Mouse (Mus musculus): ENCODE results near the gene Pcgf6. TPM values are rescaled to one million over a fixed set of nuclear protein-coding genes. Genes with fewer than 3 reads are reported as not detected.
A peak's percentile ranks its signal among the peaks of the same experiment; 100 is the strongest.

The Pcgf6 gene
- total and polyA plus RNA-seq, 2 experiments from 2014 or later: 20.9 to 33.3 TPM

DNA sequence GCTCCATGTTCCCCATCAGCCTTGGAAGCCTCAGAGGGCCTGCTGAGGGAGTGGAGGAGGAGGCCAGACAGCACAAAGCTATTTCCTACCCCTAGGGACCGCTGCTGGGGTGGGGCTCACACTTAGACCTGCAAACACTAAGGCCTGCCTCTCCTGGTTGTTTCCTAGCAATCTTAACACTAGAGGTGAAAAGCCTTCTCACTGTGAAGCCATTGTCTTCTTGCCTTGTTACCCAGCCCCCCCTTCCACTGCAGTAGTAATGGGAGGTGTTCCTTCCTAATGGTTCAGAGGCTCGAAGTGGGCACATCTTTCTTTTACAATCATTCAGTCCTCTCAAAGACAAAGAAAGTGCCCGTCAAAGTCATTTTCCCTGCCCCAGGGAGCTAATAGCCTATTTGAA is 32.9 kb downstream of the Pcgf6 start:
- peak overlapping the region; percentile 88 for H3K4me3 ChIP-seq (ENCODE audit: low read depth, low read length)
- ATAC-seq: no peak
- H3K9ac ChIP-seq: peak overlapping the region; percentile 96
- no peak for TF ChIP-seq CTCF (IDR thresholded peaks at IDR 0.05; ENCODE audit: low read depth)
- H3K36me3 ChIP-seq (ENCODE audit: insufficient read depth): peaks cover 18% of the 10 kb centered on the region
- DNase-seq: no peak
- peaks cover 4% of the 10 kb centered on the region; the same call in 1 of the 2 replicates for H3K4me1 ChIP-seq (ENCODE audit: insufficient read depth)
- WGBS: 1% methylated on average over 3 of the region's 3 CpGs
- H3K9me3 ChIP-seq (ENCODE audit: low read length): no peaks in the 10 kb centered on the region
- H3K27me3 ChIP-seq (ENCODE audit: insufficient read depth, low read length): no peaks in the 10 kb centered on the region
- peak overlapping the region; percentile 73 for H3K27ac ChIP-seq (ENCODE audit: low read depth, low read length)
- peak overlapping the region; percentile 66 for H3K4me2 ChIP-seq (ENCODE audit: low read depth)

DNA sequence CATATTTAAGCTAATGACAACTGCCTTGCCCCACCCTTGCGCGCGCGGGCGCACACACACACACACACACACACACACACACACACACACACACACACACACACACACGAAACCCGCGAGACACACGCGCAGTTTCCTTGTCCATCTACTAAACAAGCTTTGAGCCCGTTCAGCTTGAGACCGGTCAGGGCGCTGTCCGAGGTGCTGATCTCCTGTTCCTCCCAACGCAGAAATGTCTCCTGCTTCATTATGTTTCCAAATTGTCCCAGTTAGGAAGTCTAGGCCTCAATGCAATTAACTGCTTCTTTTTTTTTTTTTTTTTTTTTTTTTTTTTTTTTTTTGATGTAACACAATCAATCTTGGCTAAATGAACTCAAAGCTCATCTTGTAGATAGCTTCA is 34.2 kb downstream of the Pcgf6 start:
- peak overlapping the region; percentile 66 for H3K4me2 ChIP-seq (ENCODE audit: low read depth)
- H3K27ac ChIP-seq (ENCODE audit: low read depth, low read length): no peak overlapping the region
- H3K9me3 ChIP-seq (ENCODE audit: low read length): no peaks in the 10 kb centered on the region
- no peak for TF ChIP-seq CTCF (IDR thresholded peaks at IDR 0.05; ENCODE audit: low read depth)
- DNase-seq: peak; percentile 50
- peaks cover 4% of the 10 kb centered on the region; the same call in 1 of the 2 replicates for H3K4me1 ChIP-seq (ENCODE audit: insufficient read depth)
- peak overlapping the region; percentile 96; the same call in 1 of the 2 replicates for H3K9ac ChIP-seq
- peaks cover 5% of the 10 kb centered on the region for H3K36me3 ChIP-seq (ENCODE audit: insufficient read depth)
- H3K27me3 ChIP-seq (ENCODE audit: insufficient read depth, low read length): no peaks in the 10 kb centered on the region
- WGBS: under 1% methylated on average over 15 of the region's 15 CpGs
- H3K4me3 ChIP-seq (ENCODE audit: low read depth, low read length): peak overlapping the region; percentile 88
- ATAC-seq: no peak

DNA sequence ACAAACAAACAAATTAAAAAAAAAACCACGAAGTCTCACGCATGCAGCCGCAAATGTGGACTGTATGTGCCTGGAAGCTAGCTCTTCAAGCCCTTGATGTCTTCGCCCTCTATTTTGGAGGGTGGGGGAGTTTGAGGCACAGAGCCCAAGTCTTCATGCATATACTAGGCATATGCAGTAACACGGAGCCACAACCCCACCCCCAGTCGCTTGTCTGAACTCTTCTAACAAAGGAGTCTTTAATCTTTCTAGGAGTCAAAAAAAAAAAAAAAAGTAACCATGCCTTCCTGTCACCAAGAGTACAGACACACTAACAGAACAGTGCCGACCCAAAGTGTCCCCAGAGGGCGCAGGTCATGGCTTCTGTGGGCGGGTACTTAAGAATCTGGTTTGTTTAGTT is 34.7 kb downstream of the Pcgf6 start:
- H3K9me3 ChIP-seq (ENCODE audit: low read length): no peaks in the 10 kb centered on the region
- H3K4me3 ChIP-seq (ENCODE audit: low read depth, low read length): peak overlapping the region; percentile 88
- 2% methylated on average over 9 of the region's 9 CpGs for WGBS
- TF ChIP-seq CTCF (IDR thresholded peaks at IDR 0.05; ENCODE audit: low read depth): no peak
- H3K4me1 ChIP-seq (ENCODE audit: insufficient read depth): peaks cover 4% of the 10 kb centered on the region; the same call in 1 of the 2 replicates
- peak overlapping the region; percentile 96 for H3K9ac ChIP-seq
- ATAC-seq: no peak
- H3K4me2 ChIP-seq (ENCODE audit: low read depth): peak overlapping the region; percentile 66
- no peaks in the 10 kb centered on the region for H3K27me3 ChIP-seq (ENCODE audit: insufficient read depth, low read length)
- H3K36me3 ChIP-seq (ENCODE audit: insufficient read depth): 0 out of 2 replicates have a peak, but pooled peaks cover under 1% of the 10 kb centered on the region
- no peak for DNase-seq
- H3K27ac ChIP-seq (ENCODE audit: low read depth, low read length): peak overlapping the region; percentile 99; the same call in 1 of the 2 replicates

DNA sequence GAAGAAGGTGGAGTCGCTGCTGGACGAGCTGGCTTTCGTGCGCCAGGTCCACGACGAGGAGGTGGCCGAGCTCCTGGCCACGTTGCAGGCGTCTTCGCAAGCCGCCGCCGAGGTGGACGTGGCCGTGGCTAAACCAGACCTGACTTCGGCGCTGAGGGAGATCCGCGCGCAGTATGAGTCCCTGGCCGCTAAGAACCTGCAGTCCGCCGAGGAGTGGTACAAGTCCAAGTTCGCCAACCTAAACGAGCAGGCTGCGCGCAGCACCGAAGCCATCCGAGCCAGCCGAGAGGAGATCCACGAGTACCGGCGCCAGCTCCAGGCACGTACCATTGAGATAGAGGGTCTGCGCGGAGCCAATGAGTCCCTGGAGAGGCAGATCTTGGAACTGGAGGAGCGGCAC is 35.3 kb downstream of the Pcgf6 start:
- WGBS: 1% methylated on average over 37 of the region's 37 CpGs
- Histone ChIP-seq H3K9ac (peak overlapping the region; percentile 96), H3K4me2 (ENCODE audit: low read depth) (peak overlapping the region; percentile 66), H3K4me3 (ENCODE audit: low read depth, low read length) (peak overlapping the region; percentile 88), H3K9me3 (ENCODE audit: low read length) (no peaks in the 10 kb centered on the region), H3K4me1 (ENCODE audit: insufficient read depth) (peaks cover 4% of the 10 kb centered on the region; the same call in 1 of the 2 replicates), H3K27me3 (ENCODE audit: insufficient read depth, low read length) (no peaks in the 10 kb centered on the region), H3K27ac (ENCODE audit: low read depth, low read length) (peak overlapping the region; percentile 99), H3K36me3 (ENCODE audit: insufficient read depth) (no peaks in the 10 kb centered on the region)
- no peak for TF ChIP-seq CTCF (IDR thresholded peaks at IDR 0.05; ENCODE audit: low read depth)
- DNase-seq (peak; percentile 59), ATAC-seq (peak; percentile 11)

DNA sequence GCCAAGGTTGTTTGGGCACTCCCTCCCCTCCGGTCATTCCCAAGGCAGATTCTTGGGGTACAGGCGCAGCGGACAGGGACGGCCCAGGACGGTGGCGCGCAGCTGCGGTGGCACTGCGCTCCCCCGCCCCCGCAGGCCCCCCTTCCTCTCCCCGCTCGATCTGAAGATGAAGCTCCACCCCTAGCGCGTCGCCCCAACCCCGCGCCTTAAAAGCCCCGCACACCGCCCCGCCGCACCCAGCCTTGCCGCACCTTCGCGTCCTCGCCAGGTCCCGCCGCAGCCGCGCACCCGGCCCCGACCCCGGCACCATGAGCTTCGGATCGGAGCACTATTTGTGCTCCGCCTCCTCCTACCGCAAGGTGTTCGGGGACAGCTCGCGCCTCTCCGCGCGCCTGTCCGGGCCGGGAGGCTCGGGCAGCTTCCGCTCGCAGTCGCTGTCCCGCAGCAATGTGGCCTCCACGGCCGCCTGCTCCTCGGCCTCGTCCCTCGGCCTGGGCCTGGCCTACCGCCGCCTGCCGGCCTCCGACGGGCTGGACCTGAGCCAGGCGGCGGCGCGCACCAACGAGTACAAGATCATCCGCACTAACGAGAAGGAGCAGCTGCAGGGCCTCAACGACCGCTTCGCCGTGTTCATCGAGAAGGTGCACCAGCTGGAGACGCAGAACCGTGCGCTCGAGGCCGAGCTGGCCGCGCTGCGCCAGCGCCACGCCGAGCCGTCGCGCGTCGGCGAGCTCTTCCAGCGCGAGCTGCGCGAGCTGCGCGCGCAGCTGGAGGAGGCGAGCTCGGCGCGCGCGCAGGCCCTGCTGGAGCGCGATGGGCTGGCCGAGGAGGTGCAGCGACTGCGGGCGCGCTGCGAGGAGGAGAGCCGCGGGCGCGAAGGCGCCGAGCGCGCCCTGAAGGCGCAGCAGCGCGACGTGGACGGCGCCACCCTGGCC is 36.0 kb downstream of the Pcgf6 start, which contains the start of the genes Ina and Nt5c2:
Gene Ina (plus strand): TSS at position 252 of the 935 bp plus-strand sequence.
Gene Nt5c2 (minus strand): TSS at position 707 of the 935 bp plus-strand sequence.
- H3K9me3 ChIP-seq (ENCODE audit: low read length): no peaks in the 10 kb centered on the region
- H3K27me3 ChIP-seq (ENCODE audit: insufficient read depth, low read length): no peaks in the 10 kb centered on the region
- H3K9ac ChIP-seq: peak within 1 kb of the TSS; percentile 96
- ATAC-seq (peak; percentile 89), DNase-seq (peak; percentile 93)
- peaks cover 4% of the 10 kb centered on the region; the same call in 1 of the 2 replicates for H3K4me1 ChIP-seq (ENCODE audit: insufficient read depth)
- peak within 1 kb of the TSS; percentile 88 for H3K4me3 ChIP-seq (ENCODE audit: low read depth, low read length)
- H3K4me2 ChIP-seq (ENCODE audit: low read depth): peak within 1 kb of the TSS; percentile 66
- WGBS: under 1% methylated on average over 120 of the region's 124 CpGs
- peak; percentile 36; the same call in 1 of the 2 replicates for TF ChIP-seq CTCF (IDR thresholded peaks at IDR 0.05; ENCODE audit: low read depth)
- H3K27ac ChIP-seq (ENCODE audit: low read depth, low read length): peak within 1 kb of the TSS; percentile 99
- no peaks in the 10 kb centered on the region for H3K36me3 ChIP-seq (ENCODE audit: insufficient read depth)

DNA sequence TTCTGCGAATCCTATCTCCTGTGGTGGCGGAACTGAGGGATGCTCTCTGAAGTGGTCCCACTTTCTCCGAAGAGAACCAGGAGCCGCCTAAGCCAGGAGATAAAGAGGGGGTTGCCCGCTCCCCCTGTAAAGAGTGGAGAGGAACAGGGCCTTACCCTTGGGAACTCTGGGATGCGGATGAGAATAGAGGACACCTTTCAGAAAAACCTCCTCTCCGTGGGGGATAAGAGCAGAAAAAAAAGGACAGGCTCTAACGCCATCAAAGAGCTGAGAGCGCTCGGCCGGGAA is 36.6 kb downstream of the Pcgf6 start:
- H3K4me3 ChIP-seq (ENCODE audit: low read depth, low read length): peak overlapping the region; percentile 88
- H3K4me2 ChIP-seq (ENCODE audit: low read depth): peak overlapping the region; percentile 66
- H3K9me3 ChIP-seq (ENCODE audit: low read length): no peaks in the 10 kb centered on the region
- DNase-seq (no peak), ATAC-seq (peak; percentile 23)
- under 1% methylated on average over 11 of the region's 11 CpGs for WGBS
- H3K36me3 ChIP-seq (ENCODE audit: insufficient read depth): no peaks in the 10 kb centered on the region
- H3K9ac ChIP-seq: peak overlapping the region; percentile 96
- H3K27me3 ChIP-seq (ENCODE audit: insufficient read depth, low read length): no peaks in the 10 kb centered on the region
- peak overlapping the region; percentile 99 for H3K27ac ChIP-seq (ENCODE audit: low read depth, low read length)
- no peak for TF ChIP-seq CTCF (IDR thresholded peaks at IDR 0.05; ENCODE audit: low read depth)
- peaks cover 4% of the 10 kb centered on the region; the same call in 1 of the 2 replicates for H3K4me1 ChIP-seq (ENCODE audit: insufficient read depth)

Data from forebrain, postnatal 0 days (tissue).